Mouse (Mus musculus) adrenal gland, postnatal 4 days (tissue): ENCODE measurements around the gene Cacna2d4. TPM values are rescaled to one million over a fixed set of nuclear protein-coding genes. Genes with fewer than 3 reads are reported as not detected.

ENCODE experiments used
- DNase-seq, 2 experiments: peaks; one replicate each; pipeline ENCODE4 v3.0.0; 2021 to 2022; ENCODE audit warnings: low spot score in 2 of 2, mixed read lengths in 2 of 2
- total RNA-seq, 2 experiments: library from RNA; stranded (reverse); gene quantifications; 2 replicates each; pipeline ENCODE4 v1.2.3; 2021

Cacna2d4 gene
- total RNA-seq, 2 experiments from 2014 or later, result 0.20 to 0.59 TPM

- no peak for DNase-seq
These were observed 150.5 kb downstream of the Cacna2d4 start for GRCm38 (mm10) chr6:119386821-119387220.

DNA sequence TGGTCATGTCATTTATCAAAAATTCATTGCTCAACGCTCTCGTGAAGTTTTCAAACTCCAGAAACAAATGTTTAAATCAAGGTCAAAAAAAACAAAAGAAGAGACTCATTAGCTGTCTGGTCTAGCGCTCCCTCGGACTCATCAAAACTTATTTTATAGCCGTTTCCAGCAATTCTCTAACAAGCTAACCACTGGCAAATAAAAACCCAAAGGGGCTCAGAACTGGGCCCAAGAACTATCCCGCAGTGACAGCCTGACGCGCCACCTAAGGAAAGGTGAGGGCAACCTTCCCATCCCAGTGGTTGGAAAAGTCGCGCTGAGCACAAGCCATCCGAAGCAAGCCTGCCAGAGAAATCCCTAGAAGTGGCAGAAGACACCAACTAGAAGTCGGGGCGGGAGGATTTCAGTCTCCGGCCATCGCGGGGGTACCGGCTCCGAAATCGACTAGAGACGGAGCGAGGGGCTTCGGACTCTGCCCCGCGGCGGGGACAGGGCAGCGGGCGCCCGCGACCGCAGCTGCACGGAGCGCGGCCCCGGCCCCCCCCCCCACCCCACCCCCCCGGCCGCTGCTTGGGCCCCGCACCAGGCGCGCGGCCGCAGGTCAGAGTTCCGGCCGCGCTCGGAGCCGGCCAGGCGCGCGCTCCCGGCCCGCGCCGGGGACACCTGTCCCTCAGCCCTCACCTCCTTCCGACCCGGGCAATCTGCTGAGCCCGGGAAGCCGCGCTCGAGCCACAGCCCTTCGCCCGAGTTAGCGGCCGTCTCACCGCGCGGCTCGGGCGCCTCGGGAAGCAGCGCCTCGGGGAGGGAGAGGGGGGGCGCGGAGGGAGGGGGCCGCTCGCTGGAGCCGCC, 151.7 kb downstream of the Cacna2d4 start:
- DNase-seq, result peak in 1 of 2 experiments; percentile 19

GRCm38 (mm10) chr6:119388650-119389012, 152.3 kb downstream of the Cacna2d4 start:
- DNase-seq, result peak; percentile 82 to 88

- DNase-seq, result no peak
These were observed 152.8 kb downstream of the Cacna2d4 start for GRCm38 (mm10) chr6:119389089-119389488.

DNA sequence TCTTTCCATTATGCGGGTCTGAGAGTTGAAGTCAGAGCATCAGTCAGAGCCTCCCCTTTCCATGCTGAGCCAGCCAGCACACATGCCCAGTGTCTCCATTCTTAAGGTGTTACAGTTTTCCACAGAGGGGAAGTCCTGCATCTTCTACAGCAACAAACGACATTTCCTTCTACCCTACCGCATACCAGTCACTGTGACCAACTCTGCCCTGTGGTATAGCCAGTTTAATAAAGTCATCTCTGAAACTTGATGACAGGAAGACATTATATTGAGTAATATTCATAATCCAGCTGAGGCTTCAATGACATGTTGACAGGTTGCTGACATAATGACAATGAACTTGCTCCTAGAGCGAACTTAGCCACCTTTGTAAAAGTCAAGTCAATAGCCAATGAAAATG, 154.4 kb downstream of the Cacna2d4 start:
- DNase-seq, result no peak

- no peak for DNase-seq
These were observed 156.5 kb downstream of the Cacna2d4 start for GRCm38 (mm10) chr6:119392836-119393235.

GRCm38 (mm10) chr6:119395421-119396308, 159.3 kb downstream of the Cacna2d4 start:
- no peak for DNase-seq

DNA sequence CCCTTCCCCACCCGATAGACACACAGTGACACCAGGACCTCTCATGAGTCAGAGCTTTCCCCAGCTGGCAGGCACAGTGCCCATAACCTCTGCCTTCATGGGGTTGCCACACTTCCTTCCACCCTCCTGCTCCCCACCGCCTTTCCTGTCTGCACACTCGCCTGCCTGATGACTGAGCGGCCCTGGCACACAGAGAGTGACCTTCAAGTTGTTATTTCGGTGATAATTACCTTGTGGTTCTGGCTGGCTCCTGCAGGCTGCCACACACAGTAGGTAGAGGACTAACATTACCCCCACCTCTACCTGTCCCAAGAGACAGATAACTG, 159.9 kb downstream of the Cacna2d4 start:
- peak; percentile 38 to 61 for DNase-seq

- DNase-seq, result no peak
These were observed 163.0 kb downstream of the Cacna2d4 start for GRCm38 (mm10) chr6:119399371-119399770.

DNA sequence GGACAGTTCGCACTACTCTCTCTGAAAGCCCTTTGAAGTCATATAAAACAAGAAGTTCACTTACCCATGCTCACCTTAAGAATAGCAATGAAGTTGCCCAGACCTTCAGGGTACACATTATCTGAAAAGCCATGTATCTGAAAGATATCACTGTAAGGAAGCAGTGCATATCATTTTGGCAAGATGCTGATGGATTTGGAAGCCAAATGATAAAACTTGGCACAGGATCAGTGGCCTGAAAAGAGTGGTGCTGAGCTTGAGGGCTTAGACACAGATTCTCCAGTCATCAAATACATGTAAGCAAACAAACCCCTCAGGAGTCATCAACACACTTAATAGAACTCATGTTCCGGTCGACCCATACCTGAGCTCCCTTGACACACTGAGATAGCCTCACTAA, 164.3 kb downstream of the Cacna2d4 start:
- no peak for DNase-seq

- DNase-seq, result no peak
These were observed 165.4 kb downstream of the Cacna2d4 start for GRCm38 (mm10) chr6:119401545-119402304.

Other genes with a start within 250 kb of the Cacna2d4 start
- 10 to 100 TPM; 17.8 to 21.3 TPM for gene Dcp1b, start 61.3 kb upstream of the Cacna2d4 start, total RNA-seq
- gene Cacna1c, start 40.1 kb upstream of the Cacna2d4 start, total RNA-seq, result 10 to 100 TPM; 71.6 to 78.9 TPM
- gene Lrtm2, start 94.2 kb downstream of the Cacna2d4 start, total RNA-seq, result under 1 TPM; 0.25 to 0.87 TPM
- 100 to 1,000 TPM; 141 to 151 TPM for gene Adipor2, start 181.2 kb downstream of the Cacna2d4 start, total RNA-seq
- 10 to 100 TPM; 40.1 to 41.9 TPM for gene Fbxl14, start 243.1 kb downstream of the Cacna2d4 start, total RNA-seq